ENCODE assay signal across 12 mouse cellular contexts in the genomic region with DNA sequence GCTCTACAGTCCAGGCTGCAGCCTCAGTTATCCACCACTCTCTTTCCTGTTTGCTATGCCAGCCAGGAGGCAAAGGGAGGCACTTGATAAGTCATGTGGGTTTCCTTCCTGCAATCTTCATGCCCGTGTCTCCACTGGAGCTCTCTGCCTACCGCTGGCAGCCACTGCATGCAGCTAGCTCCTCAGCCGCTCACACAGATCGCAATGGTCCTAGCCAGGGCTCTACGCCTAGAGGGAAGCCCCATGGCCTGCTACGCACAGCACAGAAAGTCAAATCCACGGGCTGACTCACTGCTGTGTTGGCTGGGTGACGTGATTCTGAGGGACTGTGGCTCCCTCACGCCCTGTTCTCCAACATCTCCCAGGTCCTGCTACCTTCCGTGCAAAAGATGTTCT. TPM values are rescaled to one million over a fixed set of nuclear protein-coding genes. Genes with fewer than 3 reads are reported as not detected.
DNase-seq lines count a peak whose midpoint lies in the region; ATAC-seq and TF ChIP-seq lines count a peak whose summit lies in the region.
"Had no signal": no experiment of that assay in that cellular context is flagged by ENCODE, and none has a peak within 500 bp of the region (broad histone marks: within the 10 kb centered on the region; RNA-seq: fewer than 3 reads in every experiment).

No protein-coding gene starts in this region.

- WGBS in embryonic facial prominence, embryonic 11.5 days = 88% methylated on average over 10 of the region's 10 CpGs
- WGBS in heart, embryonic 16.5 days = 55% methylated on average over 10 of the region's 10 CpGs
- 90% methylated on average over 10 of the region's 10 CpGs for WGBS in forebrain, embryonic 10.5 days

- TF ChIP-seq CTCF in left cerebral cortex, adult 2 months (IDR thresholded peaks at IDR 0.05) = no peak

- intact Hi-C loops in left cerebral cortex, adult 2 months (cut with DNase I) = no loop called here
- intact Hi-C loops in left cerebral cortex, postnatal 10 days (cut with DNase I) = no loop called here
- intact Hi-C loops in gastrocnemius, postnatal 36 days (cut with DNase I) = no loop called here

- no peak for ATAC-seq in embryonic facial prominence, embryonic 11.5 days (replicated peaks; ENCODE audit: insufficient number of reproducible peaks, low FRiP score, low TSS enrichment, low read depth)
- peak; percentile 20; the same call in 1 of the 2 replicates for ATAC-seq in heart, embryonic 16.5 days (replicated peaks; ENCODE audit: extremely low read depth, insufficient read depth, low FRiP score)
- peak; percentile 67 for ATAC-seq in megakaryocyte progenitor cell, adult 5-6 weeks (replicated peaks; ENCODE audit: poor library complexity)
- ATAC-seq: activated CD4-positive, CD25-positive, alpha-beta regulatory T cell, adult 4 months; forebrain, postnatal 0 days had no signal

- no peak overlapping the region for H3K4me2 ChIP-seq in embryonic facial prominence, embryonic 11.5 days (ENCODE audit: low read depth, low read length)
- H3K4me2 ChIP-seq in heart, embryonic 16.5 days (ENCODE audit: low read depth, low read length) = no peak overlapping the region

- H3K36me3 ChIP-seq in embryonic facial prominence, embryonic 11.5 days (replicated peaks; ENCODE audit: control insufficient read depth, insufficient read depth, low read depth, low read length) = no peaks in the 10 kb centered on the region
- no peaks in the 10 kb centered on the region for H3K36me3 ChIP-seq in heart, embryonic 16.5 days (ENCODE audit: control insufficient read depth, insufficient read depth)
- no peaks in the 10 kb centered on the region for H3K36me3 ChIP-seq in forebrain, embryonic 10.5 days (replicated peaks)

- no peak overlapping the region for H3K4me3 ChIP-seq in left cerebral cortex, adult 2 months
- H3K4me3 ChIP-seq in embryonic facial prominence, embryonic 11.5 days (ENCODE audit: low read depth, low read length) = no peak overlapping the region
- H3K4me3 ChIP-seq in heart, embryonic 16.5 days (ENCODE audit: low read length) = no peak overlapping the region
- no peak overlapping the region for H3K4me3 ChIP-seq in forebrain, embryonic 10.5 days

- H3K9ac ChIP-seq in embryonic facial prominence, embryonic 11.5 days (replicated peaks; ENCODE audit: low read length) = 0 out of 2 replicates have a peak overlapping the region, but pooled peaks have one; percentile 10
- peak overlapping the region; percentile 19; the same call in 1 of the 2 replicates for H3K9ac ChIP-seq in heart, embryonic 16.5 days (ENCODE audit: low read length)
- H3K9ac ChIP-seq: forebrain, postnatal 0 days had no signal

- no peaks in the 10 kb centered on the region for H3K9me3 ChIP-seq in embryonic facial prominence, embryonic 11.5 days (replicated peaks; ENCODE audit: control insufficient read depth, low read length)
- no peaks in the 10 kb centered on the region for H3K9me3 ChIP-seq in heart, embryonic 16.5 days (replicated peaks; ENCODE audit: control insufficient read depth, low read length)
- no peaks in the 10 kb centered on the region for H3K9me3 ChIP-seq in forebrain, embryonic 10.5 days

- DNase-seq in left cerebral cortex, adult 2 months (ENCODE audit: extremely low spot score in 1 of 2, low spot score in 2 of 2) = no peak
- no peak for DNase-seq in left cerebral cortex, postnatal 10 days (ENCODE audit: extremely low spot score in 1 of 2, low spot score in 2 of 2)
- DNase-seq in embryonic facial prominence, embryonic 11.5 days (ENCODE audit: low spot score) = no peak
- no peak for DNase-seq in testis, postnatal 14 days (ENCODE audit: low spot score)
- no peak for DNase-seq in forebrain, embryonic 10.5 days (ENCODE audit: extremely low spot score, low spot score)
- DNase-seq in gastrocnemius, postnatal 36 days = no peak
- DNase-seq: forebrain, postnatal 0 days; kidney, postnatal 4 days; thymus, postnatal 25 days had no signal

- peak overlapping the region; percentile 76 for H3K27ac ChIP-seq in left cerebral cortex, adult 2 months
- peak overlapping the region; percentile 70 for H3K27ac ChIP-seq in embryonic facial prominence, embryonic 11.5 days (replicated peaks; ENCODE audit: low read depth, low read length)
- peak overlapping the region; percentile 55 for H3K27ac ChIP-seq in heart, embryonic 16.5 days (ENCODE audit: low read length)
- H3K27ac ChIP-seq in forebrain, embryonic 10.5 days = no peak overlapping the region

- no peaks in the 10 kb centered on the region for H3K27me3 ChIP-seq in embryonic facial prominence, embryonic 11.5 days (ENCODE audit: control insufficient read depth, insufficient read depth, low read length)
- no peaks in the 10 kb centered on the region for H3K27me3 ChIP-seq in heart, embryonic 16.5 days (ENCODE audit: control insufficient read depth, insufficient read depth, low read length)
- H3K27me3 ChIP-seq in forebrain, embryonic 10.5 days (ENCODE audit: poor library complexity, severe bottlenecking) = no peaks in the 10 kb centered on the region

- no peaks in the 10 kb centered on the region; the same call in none of the 2 replicates for H3K4me1 ChIP-seq in embryonic facial prominence, embryonic 11.5 days (ENCODE audit: control insufficient read depth, insufficient read depth, low read length)
- H3K4me1 ChIP-seq in heart, embryonic 16.5 days (ENCODE audit: control insufficient read depth, insufficient read depth, low read length) = peaks cover 26% of the 10 kb centered on the region
- H3K4me1 ChIP-seq in forebrain, embryonic 10.5 days = peaks cover 14% of the 10 kb centered on the region

RNA-seq across cellular contexts. Expression of a gene that starts 31.4 kb away (rescaled TPM):
- 10 to 100 TPM; 17.7 to 19.5 TPM for total RNA-seq in left cerebral cortex, adult 2 months (2021)
- total RNA-seq in left cerebral cortex, postnatal 10 days (2021) = 10 to 100 TPM; 15.0 to 16.0 TPM
- polyA plus RNA-seq in embryonic facial prominence, embryonic 11.5 days (2014; fragmentation: Nextera tagmentation; extraction: Ambion mirVana) = 22.7 and 26.7 TPM in 2 replicates
- polyA plus RNA-seq in heart, embryonic 16.5 days (2015; fragmentation: Nextera tagmentation; extraction: Ambion mirVana) = 25.8 and 26.0 TPM in 2 replicates
- total RNA-seq in megakaryocyte progenitor cell, adult 5-6 weeks (2015) = 68.2 and 90.6 TPM in 2 replicates
- 77.9 and 88.5 TPM in 2 replicates for total RNA-seq in megakaryocyte progenitor cell, adult 5-6 weeks (2017)
- 21.5 and 23.8 TPM in 2 replicates for polyA plus RNA-seq in forebrain, embryonic 10.5 days (2016; fragmentation: Nextera tagmentation; extraction: Ambion mirVana)
- 1 to 10 TPM; 1.2 to 1.6 TPM for total RNA-seq in gastrocnemius, postnatal 36 days (2021)

Comparison
In these comparisons a context has a peak if more than half of its experiments do, and no peak if none do; other contexts are left out.
1. RNA of a gene that starts 31.4 kb away (total RNA-seq): 68.2 to 90.6 TPM in megakaryocyte progenitor cell, adult 5-6 weeks, 17.7 to 19.5 TPM in left cerebral cortex, adult 2 months and 15.0 to 16.0 TPM in left cerebral cortex, postnatal 10 days; 1.2 to 1.6 TPM in gastrocnemius, postnatal 36 days; every median in the first group is over 4 times any median in the second.